Mouse (Mus musculus): ENCODE data around the gene Maco1. TPM values are rescaled to one million over a fixed set of nuclear protein-coding genes. Genes with fewer than 3 reads are reported as not detected.
"Not testable (repeated sequence)": the region's sequence is repeated elsewhere in the genome, so short reads cannot be mapped to it uniquely, and the experiment has no call there.

The Maco1 gene
- polyA plus RNA-seq, 1 experiment = 14.6 TPM

- no peak overlapping the region for H3ac ChIP-seq (ENCODE audit: control insufficient read depth, insufficient read length, low read depth)
- H3K27me3 ChIP-seq (ENCODE audit: control insufficient read depth, insufficient read depth, insufficient read length) = no peaks in the 10 kb centered on the region
- H3K4me3 ChIP-seq (ENCODE audit: insufficient read depth, poor library complexity, severe bottlenecking) = no peak overlapping the region
- peaks cover 3% of the 10 kb centered on the region for H3K36me3 ChIP-seq (ENCODE audit: control insufficient read depth, insufficient read depth)
- TF ChIP-seq MAX (IDR thresholded peaks at IDR 0.05) = no peak
- no peak for TF ChIP-seq CEBPB (IDR thresholded peaks at IDR 0.05; ENCODE audit: low read depth)
- no peak for TF ChIP-seq USF1 (IDR thresholded peaks at IDR 0.05; ENCODE audit: low read depth)
- TF ChIP-seq FOSL1 (IDR thresholded peaks at IDR 0.05; ENCODE audit: insufficient read depth, low read length, poor library complexity, severe bottlenecking) = no peak
- no peak for TF ChIP-seq MYOD1 (IDR thresholded peaks at IDR 0.05; ENCODE audit: control insufficient read depth, insufficient read length, low read depth)
- TF ChIP-seq CTCF (IDR thresholded peaks at IDR 0.05; ENCODE audit: control insufficient read depth, insufficient read depth, insufficient read length) = no peak
- no peak for TF ChIP-seq MYOG (IDR thresholded peaks at IDR 0.05; ENCODE audit: control insufficient read depth, extremely low read depth, insufficient read length)
- no peaks in the 10 kb centered on the region for H3K79me3 ChIP-seq (ENCODE audit: low read depth)
- no peaks in the 10 kb centered on the region for H3K79me2 ChIP-seq (ENCODE audit: control insufficient read depth, insufficient read depth)
These were observed 55.5 kb downstream of the Maco1 start for GRCm38 (mm10) chr4:134797621-134798020.

- peak overlapping the region; percentile 12 for H3ac ChIP-seq (ENCODE audit: control insufficient read depth, insufficient read length, low read depth)
- H3K79me2 ChIP-seq (ENCODE audit: control insufficient read depth, insufficient read depth) = no peaks in the 10 kb centered on the region
- no peak overlapping the region for H3K4me3 ChIP-seq (ENCODE audit: insufficient read depth, poor library complexity, severe bottlenecking)
- no peaks in the 10 kb centered on the region for H3K36me3 ChIP-seq (ENCODE audit: control insufficient read depth, insufficient read depth)
- TF ChIP-seq MYOG (IDR thresholded peaks at IDR 0.05; ENCODE audit: control insufficient read depth, extremely low read depth, insufficient read length) (no peak), USF1 (IDR thresholded peaks at IDR 0.05; ENCODE audit: low read depth) (no peak), CTCF (IDR thresholded peaks at IDR 0.05; ENCODE audit: control insufficient read depth, insufficient read depth, insufficient read length) (no peak), MYOD1 (IDR thresholded peaks at IDR 0.05; ENCODE audit: control insufficient read depth, insufficient read length, low read depth) (no peak), MAX (IDR thresholded peaks at IDR 0.05) (peak; percentile 6)
- no peaks in the 10 kb centered on the region for H3K27me3 ChIP-seq (ENCODE audit: control insufficient read depth, insufficient read depth, insufficient read length)
- no peaks in the 10 kb centered on the region for H3K79me3 ChIP-seq (ENCODE audit: low read depth)
These were observed 56.4 kb downstream of the Maco1 start for GRCm38 (mm10) chr4:134796581-134797361.

- H3K4me3 ChIP-seq (ENCODE audit: insufficient read depth, poor library complexity, severe bottlenecking) = no peak overlapping the region
- H3K79me3 ChIP-seq (ENCODE audit: low read depth) = no peaks in the 10 kb centered on the region
- H3K36me3 ChIP-seq (ENCODE audit: control insufficient read depth, insufficient read depth) = no peaks in the 10 kb centered on the region
- H3K79me2 ChIP-seq (ENCODE audit: control insufficient read depth, insufficient read depth) = no peaks in the 10 kb centered on the region
- H3ac ChIP-seq (ENCODE audit: control insufficient read depth, insufficient read length, low read depth) = no peak overlapping the region
- TF ChIP-seq MYOG (IDR thresholded peaks at IDR 0.05; ENCODE audit: control insufficient read depth, extremely low read depth, insufficient read length) (no peak), CTCF (IDR thresholded peaks at IDR 0.05; ENCODE audit: control insufficient read depth, insufficient read depth, insufficient read length) (no peak), FOSL1 (IDR thresholded peaks at IDR 0.05; ENCODE audit: insufficient read depth, low read length, poor library complexity, severe bottlenecking) (no peak), USF1 (IDR thresholded peaks at IDR 0.05; ENCODE audit: low read depth) (no peak), CEBPB (IDR thresholded peaks at IDR 0.05; ENCODE audit: low read depth) (no peak), MAX (IDR thresholded peaks at IDR 0.05) (no peak), MYOD1 (IDR thresholded peaks at IDR 0.05; ENCODE audit: control insufficient read depth, insufficient read length, low read depth) (no peak)
- H3K27me3 ChIP-seq (ENCODE audit: control insufficient read depth, insufficient read depth, insufficient read length) = no peaks in the 10 kb centered on the region
These were observed 57.2 kb downstream of the Maco1 start for GRCm38 (mm10) chr4:134795819-134796485.

- not testable (repeated sequence) for H3K4me3 ChIP-seq (ENCODE audit: insufficient read depth, poor library complexity, severe bottlenecking); H3K79me2 ChIP-seq (ENCODE audit: control insufficient read depth, insufficient read depth)
These were observed 58.2 kb downstream of the Maco1 start for GRCm38 (mm10) chr4:134794959-134795358.

GRCm38 (mm10) chr4:134793213-134793956 is 59.8 kb downstream of the Maco1 start:
- no peaks in the 10 kb centered on the region for H3K79me3 ChIP-seq (ENCODE audit: low read depth)
- H3K79me2 ChIP-seq (ENCODE audit: control insufficient read depth, insufficient read depth) = no peaks in the 10 kb centered on the region
- no peak overlapping the region for H3ac ChIP-seq (ENCODE audit: control insufficient read depth, insufficient read length, low read depth)
- H3K36me3 ChIP-seq (ENCODE audit: control insufficient read depth, insufficient read depth) = no peaks in the 10 kb centered on the region
- no peak overlapping the region for H3K4me3 ChIP-seq (ENCODE audit: insufficient read depth, poor library complexity, severe bottlenecking)
- H3K27me3 ChIP-seq (ENCODE audit: control insufficient read depth, insufficient read depth, insufficient read length) = no peaks in the 10 kb centered on the region
- TF ChIP-seq USF1 (IDR thresholded peaks at IDR 0.05; ENCODE audit: low read depth) = no peak
- no peak for TF ChIP-seq FOSL1 (IDR thresholded peaks at IDR 0.05; ENCODE audit: insufficient read depth, low read length, poor library complexity, severe bottlenecking)
- peak; percentile 11 for TF ChIP-seq CTCF (IDR thresholded peaks at IDR 0.05; ENCODE audit: control insufficient read depth, insufficient read depth, insufficient read length)
- no peak for TF ChIP-seq MYOD1 (IDR thresholded peaks at IDR 0.05; ENCODE audit: control insufficient read depth, insufficient read length, low read depth)

More at GRCm38 (mm10) chr4:134794959-134795358, 58.2 kb downstream of the Maco1 start:
- H3K36me3 ChIP-seq (ENCODE audit: control insufficient read depth, insufficient read depth); H3K79me3 ChIP-seq (ENCODE audit: low read depth); H3K27me3 ChIP-seq (ENCODE audit: control insufficient read depth, insufficient read depth, insufficient read length); H3ac ChIP-seq (ENCODE audit: control insufficient read depth, insufficient read length, low read depth): not testable (repeated sequence)
